Mouse (Mus musculus) hindbrain, embryonic 15.5 days (tissue): ENCODE results near the gene Fxyd1. TPM values are rescaled to one million over a fixed set of nuclear protein-coding genes. Genes with fewer than 3 reads are reported as not detected.

ENCODE experiments used
- ATAC-seq: fragments of 200-750 bp; cut with Nextera tagmentation; 2 replicates; pipeline ENCODE4 v1.8.0; 2017; ENCODE audit warnings: low read depth, moderate number of reproducible peaks, moderate TSS enrichment; ENCODE audit not compliant: low FRiP score
- H3K27ac ChIP-seq: fragments of 300-500 bp; sonication (generic); replicated peaks from 2 replicates; pipeline ENCODE4 v1.5.1; 2015; ENCODE audit warnings: mild to moderate bottlenecking, inconsistent platforms
- H3K27me3 ChIP-seq: fragments of 300-500 bp; sonication (generic); 2 replicates; pipeline ENCODE4 v1.6.1; 2015; ENCODE audit warnings: control low read depth, inconsistent platforms
- H3K36me3 ChIP-seq: fragments of 300-500 bp; sonication (generic); 2 replicates; pipeline ENCODE4 v1.6.1; 2015; ENCODE audit warnings: control low read depth, inconsistent platforms
- H3K4me1 ChIP-seq: fragments of 300-500 bp; sonication (generic); replicated peaks from 2 replicates; pipeline ENCODE4 v1.6.1; 2015; ENCODE audit warnings: control low read depth, inconsistent platforms
- H3K4me2 ChIP-seq: fragments of 300-500 bp; sonication (generic); 2 replicates; pipeline ENCODE4 v1.6.1; 2015; ENCODE audit warnings: moderate library complexity, mild to moderate bottlenecking, inconsistent platforms
- H3K4me3 ChIP-seq: fragments of 300-500 bp; sonication (generic); 2 replicates; pipeline ENCODE4 v1.5.1; 2015; ENCODE audit warnings: mild to moderate bottlenecking, inconsistent platforms
- H3K9ac ChIP-seq: fragments of 300-500 bp; sonication (generic); 2 replicates; pipeline ENCODE4 v1.6.1; 2015; ENCODE audit warnings: inconsistent platforms
- H3K9me3 ChIP-seq: fragments of 300-500 bp; sonication (generic); 2 replicates; pipeline ENCODE4 v1.6.1; 2016; ENCODE audit warnings: control low read depth, inconsistent platforms
- WGBS: fragments of 180-500 bp; shearing (Covaris S2); methylation state at CpG from one replicate; pipeline ENCODE4 v1.1.7; 2015; 5-methylcytosine and 5-hydroxymethylcytosine counted together
- polyA plus RNA-seq: library from polyadenylated mRNA; unstranded; fragments of >200 nt; fragmentation: Nextera tagmentation; extraction: Ambion mirVana; gene quantifications from 2 replicates; pipeline ENCODE4 v1.2.1, GENCODE M21; 2015

Gene Fxyd1
- polyA plus RNA-seq, 1 experiment from 2014 or later = 55.7 TPM

DNA sequence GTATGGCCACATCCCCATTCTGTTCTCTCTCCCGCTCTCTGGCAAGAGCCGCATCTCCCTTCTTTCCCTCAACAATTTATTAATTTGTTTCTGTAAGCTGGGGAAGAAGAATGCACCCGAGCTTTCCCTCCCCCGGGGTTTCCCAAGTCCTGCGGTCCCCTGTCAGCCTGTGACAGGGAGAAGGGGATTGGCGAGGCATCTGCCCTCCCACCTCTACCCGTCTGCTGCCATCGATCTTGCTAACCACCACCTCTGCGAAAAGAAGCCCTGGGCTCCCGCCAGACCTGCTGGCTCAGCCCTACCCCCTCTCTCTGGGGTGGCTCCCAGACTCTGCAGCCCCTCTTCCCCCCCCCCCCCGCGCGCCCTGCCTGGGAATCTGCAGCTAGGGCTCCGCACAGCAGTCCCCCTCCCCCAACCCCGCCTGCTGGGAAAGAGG lies 7.1 kb downstream of the Fxyd1 start:
- peak overlapping the region; percentile 73 for H3K27ac ChIP-seq
- under 1% methylated on average over 10 of the region's 15 CpGs for WGBS
- peaks cover 42% of the 10 kb centered on the region for H3K27me3 ChIP-seq
- H3K9me3 ChIP-seq = no peaks in the 10 kb centered on the region
- ATAC-seq = peak; percentile 59
- H3K36me3 ChIP-seq = no peaks in the 10 kb centered on the region
- H3K4me1 ChIP-seq = peaks cover 39% of the 10 kb centered on the region
- peak overlapping the region; percentile 48 for H3K4me3 ChIP-seq
- H3K9ac ChIP-seq = peak overlapping the region; percentile 47
- H3K4me2 ChIP-seq = peak overlapping the region; percentile 61

DNA sequence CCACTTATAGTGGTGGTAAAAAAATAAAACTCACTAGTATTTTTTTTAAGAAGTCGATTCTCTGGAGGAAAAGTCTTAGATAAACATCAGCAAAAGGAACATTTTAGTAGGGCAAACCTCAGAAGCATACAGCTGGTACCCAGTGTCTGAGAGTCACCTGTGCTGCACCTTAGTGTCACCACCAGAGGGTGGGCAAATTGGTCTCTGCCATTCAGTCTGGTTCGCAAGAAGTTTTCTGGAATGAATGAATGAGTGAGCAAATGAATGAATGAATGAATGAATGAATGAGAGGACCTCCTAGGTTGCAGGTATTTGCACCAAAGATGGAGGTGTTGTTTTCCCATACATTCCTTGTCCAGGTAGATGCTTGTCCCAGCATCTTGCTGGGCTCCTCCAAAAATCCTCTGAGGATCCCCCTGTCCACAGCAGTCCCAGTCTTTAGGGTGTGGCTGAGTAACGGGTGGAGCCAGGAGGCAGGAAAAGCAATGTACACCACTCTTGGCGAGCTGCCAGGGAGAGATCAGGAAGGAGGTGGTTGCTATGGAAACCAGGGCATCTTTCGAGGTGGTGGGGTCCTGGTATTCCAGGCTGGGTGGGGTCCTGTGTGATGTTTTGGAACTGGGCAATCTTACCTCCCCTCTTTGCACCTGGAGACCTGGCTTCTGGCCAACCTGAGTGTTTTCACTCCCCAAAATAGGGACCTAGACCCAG lies 7.7 kb downstream of the Fxyd1 start:
- peak overlapping the region; percentile 61 for H3K4me2 ChIP-seq
- peak overlapping the region; percentile 73 for H3K27ac ChIP-seq
- peaks cover 46% of the 10 kb centered on the region for H3K27me3 ChIP-seq
- no peaks in the 10 kb centered on the region for H3K9me3 ChIP-seq
- peak overlapping the region; percentile 48 for H3K4me3 ChIP-seq
- H3K4me1 ChIP-seq = peaks cover 39% of the 10 kb centered on the region
- peak; percentile 17 for ATAC-seq
- peak overlapping the region; percentile 47 for H3K9ac ChIP-seq
- WGBS = 21% methylated on average over 5 of the region's 5 CpGs
- no peaks in the 10 kb centered on the region for H3K36me3 ChIP-seq

DNA sequence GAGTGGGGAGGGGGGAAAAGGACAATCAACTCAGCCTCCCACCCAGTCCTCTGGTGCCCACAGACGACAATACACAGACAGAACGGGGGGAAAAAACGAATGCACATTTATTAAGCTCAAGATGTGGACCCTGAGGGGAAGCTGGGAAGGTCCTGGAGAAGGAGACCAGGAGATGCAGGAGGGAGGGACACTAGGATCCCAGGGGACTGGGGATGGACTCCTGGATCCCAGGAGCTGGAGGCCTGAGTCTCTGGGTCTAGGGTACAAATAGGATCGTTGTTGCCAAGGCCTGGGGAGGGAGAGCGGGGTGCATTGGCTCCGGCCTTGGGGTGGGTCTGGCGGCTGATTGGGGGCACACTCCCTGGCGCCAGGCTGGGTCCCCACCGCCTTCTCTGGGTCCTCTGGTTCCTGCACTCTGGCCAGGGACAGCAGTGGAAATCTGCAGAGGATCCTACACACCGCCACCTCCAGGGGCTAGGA lies 14.5 kb downstream of the Fxyd1 start, which contains the start of gene Fxyd5:
Fxyd5 (minus strand) TSS at position 51 of the 480 bp plus-strand sequence.
- Histone ChIP-seq H3K9ac (no peak within 1 kb of the TSS), H3K27me3 (peaks cover 50% of the 10 kb centered on the region), H3K4me1 (peaks cover 3% of the 10 kb centered on the region), H3K4me3 (peak within 1 kb of the TSS; percentile 18), H3K9me3 (no peaks in the 10 kb centered on the region), H3K27ac (no peak within 1 kb of the TSS), H3K4me2 (peak within 1 kb of the TSS; percentile 33), H3K36me3 (no peaks in the 10 kb centered on the region)
- 33% methylated on average over 10 of the region's 10 CpGs for WGBS
- no peak for ATAC-seq

DNA sequence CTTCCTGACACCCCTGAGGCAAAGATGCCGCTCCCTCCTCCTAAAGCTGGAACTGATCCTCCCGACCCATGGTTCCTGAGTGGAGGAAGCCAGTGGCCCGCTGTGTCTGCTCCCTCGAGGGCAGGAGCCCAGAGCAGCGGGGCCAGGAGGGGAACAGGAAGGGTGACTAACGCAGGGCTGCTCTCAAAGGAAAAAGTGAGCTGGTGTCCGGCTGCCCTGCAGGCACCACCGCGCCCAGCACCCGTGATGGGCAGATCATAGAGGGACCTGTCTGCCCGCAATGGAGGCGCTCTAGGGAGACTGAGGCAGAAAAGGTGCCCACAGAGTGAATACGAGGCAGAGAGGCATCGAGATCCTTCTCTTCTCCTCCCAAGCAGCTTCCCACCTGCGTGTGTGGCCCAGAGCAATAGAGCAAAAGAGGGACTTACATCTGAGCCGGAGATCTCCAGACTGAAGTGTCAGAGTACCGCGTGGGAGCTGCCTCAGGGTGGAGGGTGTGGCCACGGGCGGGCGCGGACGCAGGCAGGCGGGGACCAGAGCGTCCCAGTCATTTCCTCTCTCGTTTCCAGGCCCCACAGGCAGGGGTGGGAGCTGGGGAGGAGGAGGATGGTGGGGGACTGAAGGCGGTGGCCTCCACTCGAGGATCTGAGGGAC lies 15.2 kb downstream of the Fxyd1 start:
- WGBS = 7% methylated on average over 28 of the region's 28 CpGs
- H3K4me2 ChIP-seq = peak overlapping the region; percentile 33
- no peak overlapping the region for H3K9ac ChIP-seq
- peaks cover 50% of the 10 kb centered on the region for H3K27me3 ChIP-seq
- peak overlapping the region; percentile 18 for H3K4me3 ChIP-seq
- no peak for ATAC-seq
- no peak overlapping the region for H3K27ac ChIP-seq
- no peaks in the 10 kb centered on the region for H3K36me3 ChIP-seq
- no peaks in the 10 kb centered on the region for H3K9me3 ChIP-seq
- peaks cover 3% of the 10 kb centered on the region for H3K4me1 ChIP-seq

DNA sequence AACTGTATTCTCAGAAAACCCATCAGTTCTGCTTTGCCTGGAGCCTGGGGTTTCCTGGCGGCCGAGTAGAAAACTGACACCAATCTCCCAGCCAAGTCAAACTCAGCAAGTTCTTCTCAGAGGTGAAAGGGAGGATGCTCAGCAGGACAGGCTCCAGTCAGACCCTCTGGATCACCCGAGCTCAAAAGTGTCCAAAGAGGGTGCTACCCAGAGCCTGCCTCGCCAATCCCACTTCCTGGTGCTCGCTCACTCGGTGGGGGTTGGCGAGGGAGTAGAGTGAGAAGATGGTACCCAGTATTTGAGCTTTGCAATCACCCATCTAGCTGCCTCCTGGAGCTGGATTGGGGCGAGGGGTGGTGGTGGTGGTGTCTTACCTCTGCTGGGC lies 16.0 kb downstream of the Fxyd1 start:
- Histone ChIP-seq H3K4me1 (peaks cover 3% of the 10 kb centered on the region), H3K9me3 (no peaks in the 10 kb centered on the region), H3K27me3 (peaks cover 50% of the 10 kb centered on the region), H3K27ac (no peak overlapping the region), H3K36me3 (no peaks in the 10 kb centered on the region), H3K4me3 (no peak overlapping the region), H3K9ac (no peak overlapping the region), H3K4me2 (peak overlapping the region; percentile 33)
- 52% methylated on average over 8 of the region's 8 CpGs for WGBS
- no peak for ATAC-seq

DNA sequence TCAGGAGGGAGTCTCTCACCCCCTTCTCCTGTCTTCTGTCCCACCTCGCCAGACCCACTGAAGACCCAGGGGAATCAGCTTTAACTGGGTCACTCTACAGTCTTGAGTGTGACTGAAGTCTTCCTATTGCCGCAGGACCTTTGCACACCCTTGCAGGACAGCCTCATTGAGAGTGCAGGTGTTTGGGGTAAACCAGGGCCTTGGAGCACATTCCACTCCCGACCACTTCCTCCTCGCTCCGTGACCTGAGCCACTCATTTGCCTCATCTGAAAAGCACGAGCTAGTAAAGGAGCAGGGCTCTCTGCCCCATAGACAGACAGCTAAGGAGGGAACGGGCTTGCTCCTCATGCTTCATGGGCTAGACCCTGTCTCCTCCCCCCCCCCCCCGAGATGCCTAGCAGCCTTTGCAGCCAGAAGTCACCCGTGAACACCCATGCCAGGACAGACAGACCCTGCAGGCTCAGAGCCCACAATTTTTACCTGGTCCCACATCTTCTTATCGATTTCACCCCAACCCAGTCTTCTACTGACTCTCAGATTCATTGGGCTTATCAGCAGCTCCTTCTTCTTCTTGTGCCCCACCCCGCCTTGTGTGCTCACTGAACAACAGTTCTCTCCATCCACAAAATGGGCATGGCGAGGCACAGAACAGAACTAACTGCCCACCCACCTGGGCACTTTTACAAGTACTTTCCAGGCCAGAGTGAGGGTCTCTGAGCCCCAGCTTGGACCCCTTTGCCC lies 16.5 kb downstream of the Fxyd1 start:
- H3K27me3 ChIP-seq = peaks cover 49% of the 10 kb centered on the region
- H3K27ac ChIP-seq = no peak overlapping the region
- H3K36me3 ChIP-seq = no peaks in the 10 kb centered on the region
- 79% methylated on average over 12 of the region's 12 CpGs for WGBS
- H3K9ac ChIP-seq = no peak overlapping the region
- no peak for ATAC-seq
- no peaks in the 10 kb centered on the region for H3K9me3 ChIP-seq
- H3K4me2 ChIP-seq = no peak overlapping the region
- peaks cover 3% of the 10 kb centered on the region for H3K4me1 ChIP-seq
- no peak overlapping the region for H3K4me3 ChIP-seq

DNA sequence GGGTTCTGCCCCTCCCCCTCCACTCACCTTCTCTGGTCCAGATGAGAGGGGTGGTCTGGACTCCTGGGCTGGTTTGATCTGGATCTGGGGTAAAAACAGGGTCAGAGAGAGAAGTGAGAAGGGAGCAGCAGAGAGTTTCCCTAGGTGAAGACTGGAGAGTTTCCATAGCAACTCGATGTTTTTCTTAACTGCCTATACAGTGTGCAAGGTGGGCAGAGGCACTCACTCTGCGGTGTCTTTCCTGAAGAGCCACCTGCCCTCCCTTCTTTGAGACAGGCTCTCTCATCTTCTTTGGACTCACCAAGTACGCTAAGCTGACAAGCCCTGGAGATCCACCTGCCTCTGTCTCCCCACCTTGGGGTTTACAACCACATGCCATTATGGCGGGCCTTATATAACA lies 18.0 kb downstream of the Fxyd1 start:
- Histone ChIP-seq H3K36me3 (no peaks in the 10 kb centered on the region), H3K27ac (no peak overlapping the region), H3K9me3 (no peaks in the 10 kb centered on the region), H3K4me3 (no peak overlapping the region), H3K4me2 (no peak overlapping the region), H3K9ac (no peak overlapping the region), H3K27me3 (peaks cover 36% of the 10 kb centered on the region), H3K4me1 (peaks cover 3% of the 10 kb centered on the region)
- no peak for ATAC-seq
- WGBS = 89% methylated on average over 4 of the region's 4 CpGs

DNA sequence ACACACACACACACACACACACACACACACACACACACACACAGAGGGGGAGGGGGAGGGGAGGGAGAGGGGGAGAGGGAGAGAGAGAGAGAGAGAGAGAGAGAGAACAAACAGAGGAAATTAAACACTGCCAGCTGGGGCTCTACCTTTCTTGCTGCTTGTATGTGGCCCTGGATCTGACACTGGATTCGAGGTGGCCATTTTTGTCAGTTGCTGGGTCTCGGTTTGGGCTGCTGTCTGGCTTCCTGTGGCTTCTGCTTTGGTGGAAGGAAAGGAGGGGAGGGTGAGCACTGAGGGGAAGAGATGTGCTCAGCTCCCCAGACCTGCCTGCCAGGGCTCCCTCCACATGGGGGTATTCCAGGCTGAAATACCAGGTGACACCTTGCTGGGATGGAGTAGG lies 19.3 kb downstream of the Fxyd1 start:
- no peaks in the 10 kb centered on the region for H3K9me3 ChIP-seq
- no peak overlapping the region for H3K4me3 ChIP-seq
- 60% methylated on average over 2 of the region's 2 CpGs for WGBS
- H3K4me1 ChIP-seq = peaks cover 3% of the 10 kb centered on the region
- no peak overlapping the region for H3K27ac ChIP-seq
- no peak overlapping the region for H3K9ac ChIP-seq
- H3K27me3 ChIP-seq = peaks cover 23% of the 10 kb centered on the region
- H3K36me3 ChIP-seq = no peaks in the 10 kb centered on the region
- H3K4me2 ChIP-seq = no peak overlapping the region
- no peak for ATAC-seq

DNA sequence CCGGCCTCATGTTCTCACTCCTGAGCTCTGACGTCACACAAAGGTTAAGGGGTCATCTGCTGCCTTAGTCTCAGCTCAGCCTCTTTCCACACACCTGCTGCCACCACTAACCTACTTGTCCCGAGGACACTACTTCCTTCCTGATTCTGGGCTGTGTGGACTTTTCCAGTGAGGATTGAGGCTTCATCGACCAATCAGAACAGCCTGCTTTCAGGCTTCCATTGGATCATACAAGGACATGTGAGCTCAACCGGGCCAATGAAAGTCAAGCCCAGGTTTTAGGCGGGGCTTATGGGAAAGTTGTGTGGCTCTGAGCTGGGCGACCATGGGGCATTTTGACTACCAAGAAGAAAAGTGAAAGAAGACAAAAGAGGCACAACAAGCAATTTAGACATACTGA lies 20.1 kb downstream of the Fxyd1 start:
- no peak overlapping the region for H3K27ac ChIP-seq
- H3K9me3 ChIP-seq = no peaks in the 10 kb centered on the region
- H3K27me3 ChIP-seq = peaks cover 17% of the 10 kb centered on the region
- H3K36me3 ChIP-seq = no peaks in the 10 kb centered on the region
- H3K4me2 ChIP-seq = no peak overlapping the region
- H3K9ac ChIP-seq = no peak overlapping the region
- WGBS = 92% methylated on average over 7 of the region's 7 CpGs
- H3K4me1 ChIP-seq = no peaks in the 10 kb centered on the region; the same call in 1 of the 2 replicates
- no peak for ATAC-seq
- no peak overlapping the region for H3K4me3 ChIP-seq

DNA sequence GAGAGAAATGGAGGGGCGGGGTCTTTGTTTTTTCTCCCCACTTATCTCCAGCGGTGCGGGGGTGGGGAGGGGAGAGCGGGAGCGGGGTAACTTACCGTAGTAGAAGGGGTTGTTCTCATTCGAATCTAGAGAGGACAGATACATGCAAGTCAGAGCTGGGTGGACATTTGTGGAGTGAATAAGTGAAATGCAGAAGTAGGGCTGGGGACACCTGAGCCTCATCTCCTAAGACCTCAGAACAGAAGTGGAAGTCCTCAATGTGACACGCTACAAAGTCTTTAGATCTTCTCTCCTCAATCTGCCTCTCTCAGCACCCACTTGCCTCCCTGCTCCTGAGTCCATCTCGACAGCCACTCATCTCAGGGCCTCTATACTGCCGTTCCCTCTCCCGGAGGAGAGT lies 21.7 kb downstream of the Fxyd1 start:
- H3K4me3 ChIP-seq = no peak overlapping the region
- no peak for ATAC-seq
- H3K36me3 ChIP-seq = no peaks in the 10 kb centered on the region
- H3K9ac ChIP-seq = no peak overlapping the region
- 81% methylated on average over 11 of the region's 11 CpGs for WGBS
- H3K27ac ChIP-seq = no peak overlapping the region
- peaks cover 3% of the 10 kb centered on the region; the same call in 1 of the 2 replicates for H3K27me3 ChIP-seq
- H3K4me1 ChIP-seq = no peaks in the 10 kb centered on the region
- no peak overlapping the region for H3K4me2 ChIP-seq
- H3K9me3 ChIP-seq = no peaks in the 10 kb centered on the region

DNA sequence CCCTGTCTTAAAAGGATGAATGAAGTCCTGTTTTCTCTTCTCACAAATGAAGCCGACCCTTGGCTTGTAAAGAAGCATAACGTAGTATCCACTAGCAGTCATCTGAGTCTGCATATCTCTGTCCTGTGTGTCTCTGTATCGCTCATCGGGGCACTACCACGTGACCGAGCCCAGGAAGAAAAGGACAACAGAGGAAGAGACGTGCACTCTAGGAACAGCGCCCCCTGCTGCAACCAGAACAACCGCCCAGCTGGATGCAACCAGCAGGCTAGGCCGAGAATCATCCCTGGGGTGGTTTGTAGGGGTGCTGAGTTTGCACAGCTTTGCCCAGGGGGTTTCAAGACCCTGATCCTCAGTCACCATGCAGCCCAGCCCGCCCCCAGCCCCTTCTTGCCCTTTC lies 22.2 kb downstream of the Fxyd1 start:
- H3K4me3 ChIP-seq = no peak overlapping the region
- no peaks in the 10 kb centered on the region for H3K27me3 ChIP-seq
- no peaks in the 10 kb centered on the region for H3K9me3 ChIP-seq
- no peak for ATAC-seq
- no peak overlapping the region for H3K27ac ChIP-seq
- no peak overlapping the region for H3K4me2 ChIP-seq
- H3K4me1 ChIP-seq = no peaks in the 10 kb centered on the region
- H3K36me3 ChIP-seq = no peaks in the 10 kb centered on the region
- WGBS = 68% methylated on average over 11 of the region's 11 CpGs
- no peak overlapping the region for H3K9ac ChIP-seq
